Mouse (Mus musculus) cerebellum, adult 11 months (tissue): ENCODE measurements at regions not wholly inside any gene's neighbourhood (a gene's known extent, or its start where the extent isn't known, plus 50 kb on each side); places are given as distances from the start of the nearest gene placed in this dataset.

Experiments used
- DNase-seq: peaks from one replicate; pipeline ENCODE4 v3.0.0; 2022

GRCm38 (mm10) chr5:75756168-75756567 lies 181.5 kb downstream of the Kit start:
- no peak for DNase-seq

DNA sequence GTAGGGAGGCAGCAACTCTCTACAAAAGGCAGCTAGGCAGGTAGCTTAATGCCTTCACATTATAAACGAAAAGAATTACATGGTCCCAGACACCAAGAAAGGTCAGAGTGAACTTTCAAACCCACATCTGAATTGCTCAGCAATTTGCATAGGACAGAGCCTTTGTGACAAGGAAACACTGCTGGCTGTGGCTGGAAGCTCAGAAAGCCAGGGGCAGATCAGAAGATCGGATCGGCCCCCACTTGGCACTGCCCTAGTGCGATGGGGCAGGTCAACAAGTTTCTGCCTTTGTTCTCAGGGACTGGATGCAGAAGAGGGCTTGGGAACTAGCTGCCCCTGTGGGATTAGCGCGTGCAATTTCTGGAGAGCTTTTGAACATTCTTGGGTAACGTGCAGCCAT lies 179.6 kb downstream of the Kit start:
- DNase-seq = no peak

DNA sequence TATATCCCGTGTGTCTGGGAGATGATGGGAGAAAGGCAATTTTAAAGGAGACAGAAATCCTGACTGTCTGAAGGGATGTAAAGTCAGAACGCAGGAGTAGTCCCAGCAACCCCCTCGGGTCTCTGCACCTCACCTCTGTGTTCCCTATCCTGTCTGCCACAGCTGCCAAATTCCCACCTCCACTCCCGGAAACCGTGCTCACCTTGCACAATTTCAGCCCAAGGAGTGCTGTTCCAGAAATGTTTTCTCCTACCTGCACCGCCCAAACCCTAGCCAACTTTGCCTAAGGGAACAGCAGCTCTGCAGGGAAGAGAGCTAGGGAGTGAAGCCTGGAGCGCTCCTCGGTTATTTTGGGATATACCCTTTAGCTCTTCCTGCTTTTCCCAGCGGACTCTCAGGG lies 170.6 kb downstream of the Kit start:
- DNase-seq = no peak

DNA sequence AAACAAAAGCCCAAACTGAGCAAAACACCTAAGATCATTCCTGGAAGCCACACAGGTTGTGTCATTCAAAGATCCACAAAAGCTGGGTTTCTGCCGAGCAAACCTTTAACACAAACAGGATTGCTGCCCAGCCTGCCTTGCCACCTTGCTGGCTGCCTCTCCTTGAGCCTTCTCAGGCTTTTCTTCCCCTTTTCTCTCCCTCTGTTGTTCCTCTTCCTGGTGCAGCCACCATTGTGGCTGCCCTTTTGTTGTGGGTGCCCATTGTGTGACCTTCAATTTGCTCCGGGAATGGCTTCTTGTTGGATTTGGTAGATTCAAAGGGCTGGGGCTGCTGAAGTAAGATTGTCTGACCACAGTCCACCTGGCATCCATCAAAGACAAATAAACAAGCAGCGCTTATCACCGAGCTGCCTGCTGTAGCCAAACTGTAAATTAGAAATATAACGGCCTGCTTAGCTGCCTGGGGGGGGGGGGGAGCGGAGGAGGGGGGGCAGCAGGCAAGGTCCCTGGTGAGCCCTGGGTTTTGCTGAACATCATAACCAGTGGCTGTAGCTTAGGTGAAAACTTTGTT lies 169.8 kb downstream of the Kit start:
- no peak for DNase-seq

DNA sequence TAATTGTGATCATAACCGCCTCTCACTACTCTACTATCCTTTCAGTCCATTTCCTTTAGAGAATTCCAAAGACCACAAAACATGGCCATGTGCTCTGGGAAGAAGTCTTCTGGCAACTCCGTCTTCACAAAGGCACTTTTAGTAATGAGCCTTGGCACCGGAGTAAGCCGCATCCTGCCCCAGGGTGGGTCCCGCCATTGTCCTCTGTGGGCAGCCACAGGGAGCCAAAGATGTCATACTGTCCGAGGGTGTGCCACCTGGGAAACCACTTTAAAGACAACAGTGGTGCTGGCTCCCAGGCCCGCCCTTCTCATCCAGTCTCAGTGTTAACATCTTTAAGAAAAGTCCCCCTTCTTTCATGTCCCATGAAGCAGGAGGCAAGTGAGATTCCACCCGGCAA lies 164.6 kb downstream of the Kit start:
- no peak for DNase-seq

DNA sequence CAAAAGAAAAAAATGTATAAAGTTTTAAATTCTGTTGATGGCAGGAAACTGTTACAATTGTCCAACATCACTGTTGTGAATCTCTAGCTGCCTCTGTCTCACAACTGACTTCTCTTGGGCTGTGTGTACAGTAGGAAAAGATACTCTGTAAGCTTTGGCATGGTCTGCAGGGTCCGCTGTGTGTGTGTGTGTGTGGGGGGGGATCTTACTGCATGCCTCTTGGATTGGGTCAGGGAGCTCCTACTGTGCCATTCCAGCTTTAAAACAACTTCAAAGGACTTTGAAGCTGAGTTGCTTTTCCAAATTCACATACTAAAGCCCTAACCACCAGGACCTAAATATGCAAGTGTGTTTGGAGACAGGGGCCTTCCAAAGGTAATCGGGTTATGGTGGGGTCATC lies 163.7 kb downstream of the Kit start:
- DNase-seq = no peak

DNA sequence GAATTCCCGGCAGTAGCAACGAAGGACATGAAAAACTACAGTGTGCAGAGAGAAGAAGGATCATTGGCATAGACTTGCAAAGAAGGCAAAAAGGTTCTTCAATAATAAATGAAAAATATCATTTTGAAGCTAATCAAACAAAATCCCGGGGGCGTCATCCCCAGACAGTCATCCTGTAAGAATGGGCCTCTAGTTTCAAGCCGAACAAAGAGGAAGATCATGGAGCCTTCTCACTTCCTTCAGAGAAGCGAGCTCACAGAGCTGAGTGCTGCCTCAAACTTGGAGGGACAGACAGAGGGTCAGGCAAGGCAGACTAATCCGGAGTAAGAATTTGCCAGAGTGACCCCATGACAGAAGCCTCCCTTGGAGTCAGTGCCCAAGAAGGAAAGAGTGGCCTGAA lies 163.0 kb downstream of the Kit start:
- no peak for DNase-seq

- DNase-seq = no peak
Observed at GRCm38 (mm10) chr5:75736318-75736717, 161.6 kb downstream of the Kit start.

DNA sequence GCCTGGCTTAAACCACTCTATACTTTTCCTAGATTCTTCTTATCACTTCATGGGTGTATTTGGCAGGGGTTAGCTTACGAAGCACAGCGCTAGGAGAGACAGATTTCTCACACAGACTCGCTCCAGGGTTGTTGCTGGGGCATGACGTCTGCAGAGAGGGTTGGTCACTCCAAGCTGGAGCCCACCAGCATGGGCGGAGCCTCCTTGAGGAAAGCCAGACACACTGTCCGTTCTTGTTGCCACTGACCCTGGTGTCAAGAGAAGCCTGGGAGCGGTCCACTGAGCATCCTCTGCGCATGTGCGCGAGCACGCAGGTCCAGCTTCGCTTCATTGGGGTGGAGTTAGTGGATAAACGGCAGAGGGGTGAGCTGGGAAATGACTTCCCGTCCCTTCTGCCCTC lies 159.8 kb downstream of the Kit start:
- no peak for DNase-seq

GRCm38 (mm10) chr5:75734043-75734442 lies 159.3 kb downstream of the Kit start:
- no peak for DNase-seq

- no peak for DNase-seq
Observed at GRCm38 (mm10) chr5:75731236-75731635, 156.5 kb downstream of the Kit start.

- no peak for DNase-seq
Observed at GRCm38 (mm10) chr5:75730698-75731097, 156.0 kb downstream of the Kit start.

GRCm38 (mm10) chr5:75721291-75721690 lies 146.6 kb downstream of the Kit start:
- no peak for DNase-seq

DNA sequence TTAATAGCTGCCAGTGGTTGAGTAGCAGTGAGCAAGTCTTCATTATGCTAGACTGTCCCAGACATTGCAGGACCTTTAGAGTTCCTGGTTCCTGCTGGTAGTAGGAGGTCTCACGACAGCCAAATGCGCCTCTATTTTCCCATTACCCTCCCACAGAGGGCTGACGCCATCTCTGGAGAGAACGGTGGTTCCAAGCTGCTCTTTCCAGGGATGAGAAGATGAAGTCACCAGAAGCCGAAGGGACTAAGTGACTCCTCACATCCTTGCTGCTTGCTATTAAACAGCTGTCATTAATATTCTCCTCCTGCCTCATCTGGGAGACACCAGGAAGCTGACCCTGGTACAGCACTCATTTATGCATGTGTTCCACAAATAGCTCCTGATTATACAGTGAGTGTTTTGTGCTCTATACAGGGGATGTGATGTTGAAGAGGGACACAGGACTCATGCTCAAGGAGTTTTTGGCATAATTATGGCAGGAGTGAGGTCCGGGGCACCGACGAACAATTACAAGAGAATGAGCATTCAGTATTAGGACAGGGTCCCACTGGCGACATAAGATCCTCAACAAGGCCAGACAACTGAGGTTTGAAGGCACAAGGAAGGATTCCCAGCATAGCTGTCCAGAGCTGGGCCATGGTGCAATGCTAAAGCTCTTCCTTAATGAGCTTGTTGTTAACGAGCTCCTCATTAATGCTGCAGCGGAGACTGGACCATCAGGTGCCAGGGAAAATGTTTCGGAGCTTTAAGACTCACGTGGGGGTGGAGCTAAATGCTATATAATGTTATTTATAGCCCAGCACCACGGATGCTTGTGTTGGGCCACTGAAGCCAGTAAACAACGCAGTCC lies 145.6 kb downstream of the Kit start:
- no peak for DNase-seq

- no peak for DNase-seq
Observed at GRCm38 (mm10) chr5:75718511-75719225, 144.0 kb downstream of the Kit start.
